Mouse (Mus musculus): ENCODE measurements around the gene Myom1. TPM values are rescaled to one million over a fixed set of nuclear protein-coding genes. Genes with fewer than 3 reads are reported as not detected.

The Myom1 gene
- polyA plus RNA-seq, 1 experiment from 2014 or later, result 4.7 TPM

- Histone ChIP-seq H3K9me3 (ENCODE audit: control insufficient read depth, low read length) (no peaks in the 10 kb centered on the region), H3K27ac (ENCODE audit: low read depth, low read length) (no peak overlapping the region), H3K27me3 (ENCODE audit: control insufficient read depth, insufficient read depth, low read length) (no peaks in the 10 kb centered on the region), H3K4me3 (ENCODE audit: low read depth, low read length) (no peak overlapping the region), H3K9ac (ENCODE audit: low read length) (no peak overlapping the region), H3K36me3 (ENCODE audit: control insufficient read depth, insufficient read depth, low read length) (peaks cover 5% of the 10 kb centered on the region; the same call in 1 of the 2 replicates), H3K4me2 (ENCODE audit: low read depth) (no peak overlapping the region), H3K4me1 (ENCODE audit: control insufficient read depth, insufficient read depth, low read length) (peaks cover 4% of the 10 kb centered on the region; the same call in 1 of the 2 replicates)
- 90% methylated on average over 9 of the region's 9 CpGs for WGBS
- no peak for ATAC-seq (ENCODE audit: insufficient read depth, low FRiP score, low TSS enrichment)
- DNase-seq (ENCODE audit: low spot score), result no peak
Measured at GRCm38 (mm10) chr17:70998400-70998975, 3.9 kb upstream of the Myom1 start.

- Histone ChIP-seq H3K4me1 (ENCODE audit: control insufficient read depth, insufficient read depth, low read length) (peaks cover 4% of the 10 kb centered on the region; the same call in 1 of the 2 replicates), H3K9me3 (ENCODE audit: control insufficient read depth, low read length) (no peaks in the 10 kb centered on the region), H3K27ac (ENCODE audit: low read depth, low read length) (no peak overlapping the region), H3K4me2 (ENCODE audit: low read depth) (no peak overlapping the region), H3K4me3 (ENCODE audit: low read depth, low read length) (no peak overlapping the region), H3K27me3 (ENCODE audit: control insufficient read depth, insufficient read depth, low read length) (no peaks in the 10 kb centered on the region), H3K9ac (ENCODE audit: low read length) (no peak overlapping the region), H3K36me3 (ENCODE audit: control insufficient read depth, insufficient read depth, low read length) (peaks cover 5% of the 10 kb centered on the region; the same call in 1 of the 2 replicates)
- DNase-seq (ENCODE audit: low spot score) (no peak), ATAC-seq (ENCODE audit: insufficient read depth, low FRiP score, low TSS enrichment) (no peak)
- 62% methylated on average over 5 of the region's 5 CpGs for WGBS
Measured at GRCm38 (mm10) chr17:70999187-70999586, 3.2 kb upstream of the Myom1 start.

GRCm38 (mm10) chr17:71000255-71000654 lies 2.2 kb upstream of the Myom1 start:
- H3K9ac ChIP-seq (ENCODE audit: low read length), result no peak overlapping the region
- no peaks in the 10 kb centered on the region for H3K9me3 ChIP-seq (ENCODE audit: control insufficient read depth, low read length)
- whole genome bisulfite sequencing, result 85% methylated on average over 2 of the region's 2 CpGs
- DNase-seq (ENCODE audit: low spot score), result no peak
- 0 out of 2 replicates have a peak, but pooled peaks cover 3% of the 10 kb centered on the region for H3K36me3 ChIP-seq (ENCODE audit: control insufficient read depth, insufficient read depth, low read length)
- ATAC-seq (ENCODE audit: insufficient read depth, low FRiP score, low TSS enrichment), result no peak
- H3K4me1 ChIP-seq (ENCODE audit: control insufficient read depth, insufficient read depth, low read length), result peaks cover 4% of the 10 kb centered on the region; the same call in 1 of the 2 replicates
- H3K4me2 ChIP-seq (ENCODE audit: low read depth), result peak overlapping the region; percentile 17
- peak overlapping the region; percentile 10; the same call in 1 of the 2 replicates for H3K4me3 ChIP-seq (ENCODE audit: low read depth, low read length)
- no peaks in the 10 kb centered on the region for H3K27me3 ChIP-seq (ENCODE audit: control insufficient read depth, insufficient read depth, low read length)
- H3K27ac ChIP-seq (ENCODE audit: low read depth, low read length), result no peak overlapping the region

- Histone ChIP-seq H3K4me3 (ENCODE audit: low read depth, low read length) (peak overlapping the region; percentile 90), H3K4me1 (ENCODE audit: control insufficient read depth, insufficient read depth, low read length) (peaks cover 4% of the 10 kb centered on the region; the same call in 1 of the 2 replicates), H3K4me2 (ENCODE audit: low read depth) (peak overlapping the region; percentile 62), H3K9ac (ENCODE audit: low read length) (peak overlapping the region; percentile 85; the same call in 1 of the 2 replicates), H3K27ac (ENCODE audit: low read depth, low read length) (no peak overlapping the region), H3K36me3 (ENCODE audit: control insufficient read depth, insufficient read depth, low read length) (no peaks in the 10 kb centered on the region), H3K9me3 (ENCODE audit: control insufficient read depth, low read length) (no peaks in the 10 kb centered on the region), H3K27me3 (ENCODE audit: control insufficient read depth, insufficient read depth, low read length) (no peaks in the 10 kb centered on the region)
- ATAC-seq (ENCODE audit: insufficient read depth, low FRiP score, low TSS enrichment), result no peak
- 13% methylated on average over 6 of the region's 6 CpGs for WGBS
- DNase-seq (ENCODE audit: low spot score), result no peak
Measured at GRCm38 (mm10) chr17:71001067-71001466, 1.4 kb upstream of the Myom1 start.

GRCm38 (mm10) chr17:71001699-71002080 lies 743 bp upstream of the Myom1 start:
- H3K9me3 ChIP-seq (ENCODE audit: control insufficient read depth, low read length), result no peaks in the 10 kb centered on the region
- DNase-seq (ENCODE audit: low spot score) (no peak), ATAC-seq (ENCODE audit: insufficient read depth, low FRiP score, low TSS enrichment) (peak; percentile 5)
- H3K4me3 ChIP-seq (ENCODE audit: low read depth, low read length), result peak overlapping the region; percentile 90
- WGBS, result under 1% methylated on average over 42 of the region's 43 CpGs
- H3K4me1 ChIP-seq (ENCODE audit: control insufficient read depth, insufficient read depth, low read length), result peaks cover 4% of the 10 kb centered on the region; the same call in 1 of the 2 replicates
- H3K9ac ChIP-seq (ENCODE audit: low read length), result peak overlapping the region; percentile 85
- peak overlapping the region; percentile 96 for H3K27ac ChIP-seq (ENCODE audit: low read depth, low read length)
- H3K27me3 ChIP-seq (ENCODE audit: control insufficient read depth, insufficient read depth, low read length), result no peaks in the 10 kb centered on the region
- H3K4me2 ChIP-seq (ENCODE audit: low read depth), result peak overlapping the region; percentile 62
- no peaks in the 10 kb centered on the region for H3K36me3 ChIP-seq (ENCODE audit: control insufficient read depth, insufficient read depth, low read length)

GRCm38 (mm10) chr17:71002744-71003094 lies 286 bp downstream of the Myom1 start, which contains the start of gene Myl12a:
TSS of gene Myl12a (minus strand) at chr17:71002878.
- no peak for DNase-seq (ENCODE audit: low spot score)
- peak within 1 kb of the TSS; percentile 96 for H3K27ac ChIP-seq (ENCODE audit: low read depth, low read length)
- peak within 1 kb of the TSS; percentile 62 for H3K4me2 ChIP-seq (ENCODE audit: low read depth)
- H3K27me3 ChIP-seq (ENCODE audit: control insufficient read depth, insufficient read depth, low read length), result no peaks in the 10 kb centered on the region
- peak; percentile 28 for ATAC-seq (ENCODE audit: insufficient read depth, low FRiP score, low TSS enrichment)
- H3K9ac ChIP-seq (ENCODE audit: low read length), result peak within 1 kb of the TSS; percentile 85
- H3K4me3 ChIP-seq (ENCODE audit: low read depth, low read length), result peak within 1 kb of the TSS; percentile 90
- no peaks in the 10 kb centered on the region for H3K9me3 ChIP-seq (ENCODE audit: control insufficient read depth, low read length)
- H3K4me1 ChIP-seq (ENCODE audit: control insufficient read depth, insufficient read depth, low read length), result peaks cover 4% of the 10 kb centered on the region; the same call in 1 of the 2 replicates
- no peaks in the 10 kb centered on the region for H3K36me3 ChIP-seq (ENCODE audit: control insufficient read depth, insufficient read depth, low read length)
- 12% methylated on average over 14 of the region's 14 CpGs for WGBS

- no peak overlapping the region for H3K27ac ChIP-seq (ENCODE audit: low read depth, low read length)
- no peak for ATAC-seq (ENCODE audit: insufficient read depth, low FRiP score, low TSS enrichment)
- H3K4me2 ChIP-seq (ENCODE audit: low read depth), result no peak overlapping the region; the same call in 1 of the 2 replicates
- no peaks in the 10 kb centered on the region for H3K36me3 ChIP-seq (ENCODE audit: control insufficient read depth, insufficient read depth, low read length)
- no peak overlapping the region for H3K4me3 ChIP-seq (ENCODE audit: low read depth, low read length)
- H3K27me3 ChIP-seq (ENCODE audit: control insufficient read depth, insufficient read depth, low read length), result no peaks in the 10 kb centered on the region
- 65% methylated on average over 4 of the region's 4 CpGs for WGBS
- peaks cover 4% of the 10 kb centered on the region; the same call in 1 of the 2 replicates for H3K4me1 ChIP-seq (ENCODE audit: control insufficient read depth, insufficient read depth, low read length)
- no peak for DNase-seq (ENCODE audit: low spot score)
- H3K9me3 ChIP-seq (ENCODE audit: control insufficient read depth, low read length), result no peaks in the 10 kb centered on the region
- H3K9ac ChIP-seq (ENCODE audit: low read length), result no peak overlapping the region
Measured at GRCm38 (mm10) chr17:71003112-71003511, 679 bp downstream of the Myom1 start.

- 93% methylated on average over 2 of the region's 2 CpGs for WGBS
- H3K27ac ChIP-seq (ENCODE audit: low read depth, low read length), result no peak overlapping the region
- no peaks in the 10 kb centered on the region for H3K27me3 ChIP-seq (ENCODE audit: control insufficient read depth, insufficient read depth, low read length)
Measured at GRCm38 (mm10) chr17:71003721-71004120, 1.3 kb downstream of the Myom1 start.

More at GRCm38 (mm10) chr17:71003721-71004120, 1.3 kb downstream of the Myom1 start:
- H3K4me1 ChIP-seq (ENCODE audit: control insufficient read depth, insufficient read depth, low read length), result peaks cover 4% of the 10 kb centered on the region; the same call in 1 of the 2 replicates
- no peak for ATAC-seq (ENCODE audit: insufficient read depth, low FRiP score, low TSS enrichment)
- H3K9me3 ChIP-seq (ENCODE audit: control insufficient read depth, low read length), result no peaks in the 10 kb centered on the region
- H3K4me3 ChIP-seq (ENCODE audit: low read depth, low read length), result no peak overlapping the region
- no peak overlapping the region for H3K9ac ChIP-seq (ENCODE audit: low read length)
- no peak overlapping the region for H3K4me2 ChIP-seq (ENCODE audit: low read depth)
- H3K36me3 ChIP-seq (ENCODE audit: control insufficient read depth, insufficient read depth, low read length), result no peaks in the 10 kb centered on the region
- no peak for DNase-seq (ENCODE audit: low spot score)
